Mouse (Mus musculus): ENCODE data around the gene Sell.

Sell gene

DNA sequence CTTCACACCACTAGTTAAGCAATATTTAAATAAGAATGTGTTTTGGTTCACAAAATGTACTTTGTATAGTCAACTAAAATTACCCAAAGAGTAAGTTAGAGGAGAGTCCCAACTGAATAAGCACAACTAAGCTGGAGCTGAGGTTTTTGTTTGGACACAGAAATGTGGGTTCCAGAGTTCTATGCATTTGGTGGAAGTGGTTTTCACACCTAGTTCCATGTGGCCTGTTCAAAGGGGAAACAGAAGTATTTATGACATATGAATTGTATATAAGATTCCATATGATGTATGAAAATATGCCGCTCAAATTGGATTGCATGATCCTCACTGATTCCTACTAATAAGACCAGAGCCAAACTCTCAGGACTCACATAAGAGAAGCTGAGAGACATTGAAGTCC is 13.6 kb downstream of the Sell start:
- no peak for DNase-seq

DNA sequence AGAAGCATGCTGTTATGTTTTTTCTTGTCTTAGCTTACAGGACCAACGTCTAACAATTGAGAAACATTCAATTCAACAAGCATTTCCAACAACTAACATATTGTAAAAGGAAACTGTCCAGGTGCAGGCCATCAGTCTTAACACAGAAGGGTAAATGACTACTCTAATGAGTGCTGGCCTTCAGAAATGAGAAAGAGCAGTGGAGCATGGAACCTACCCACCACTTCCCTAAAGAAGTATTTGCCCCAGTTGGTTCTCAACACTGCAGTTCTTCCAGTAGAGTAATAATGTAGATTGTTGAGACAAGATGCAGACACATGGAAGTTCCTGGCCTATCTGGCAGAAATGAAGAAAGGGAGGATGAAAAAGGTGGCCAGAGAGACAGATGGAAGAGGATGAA is 14.7 kb downstream of the Sell start:
- DNase-seq = no peak

DNA sequence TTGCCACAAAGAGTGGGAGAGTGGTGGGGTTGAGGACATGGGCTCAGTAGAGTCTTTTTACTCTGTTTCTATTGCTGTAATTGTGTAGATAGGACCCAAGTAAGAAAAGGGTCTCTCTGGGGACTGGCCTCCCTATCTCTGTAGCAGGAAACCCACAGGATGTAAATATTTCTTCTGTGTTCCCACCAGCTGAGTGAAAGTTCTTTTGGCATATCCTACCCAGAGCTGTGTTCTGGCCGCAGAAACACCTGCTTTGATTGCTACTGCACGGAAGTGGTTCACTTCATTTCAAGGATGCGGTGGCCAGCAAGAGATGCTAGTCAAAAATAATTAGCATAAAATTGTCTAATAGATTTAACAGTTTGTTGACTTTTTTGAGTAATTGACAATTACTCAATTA is 15.2 kb downstream of the Sell start:
- peak; percentile 23 for DNase-seq

DNA sequence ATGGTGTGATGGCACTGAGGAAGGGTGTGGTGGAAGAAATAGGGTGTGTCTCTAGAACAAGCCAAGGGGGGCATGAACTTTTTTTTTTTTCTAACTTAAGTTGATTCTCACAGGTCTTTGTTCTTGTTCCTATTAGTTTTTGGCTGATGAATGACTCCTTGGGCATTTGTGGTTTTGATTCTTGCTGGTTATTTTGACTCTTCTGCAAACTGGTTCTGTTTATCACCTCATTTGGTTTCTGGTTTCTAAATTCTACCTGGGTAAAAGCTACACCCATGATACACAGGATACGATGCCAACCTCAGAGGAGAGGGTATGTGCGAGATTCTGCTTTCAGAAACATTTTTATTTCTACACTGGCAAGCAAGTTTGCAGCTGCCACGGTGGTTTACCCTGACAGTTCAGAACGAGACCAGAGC is 16.6 kb downstream of the Sell start:
- peak; percentile 42 for DNase-seq

DNA sequence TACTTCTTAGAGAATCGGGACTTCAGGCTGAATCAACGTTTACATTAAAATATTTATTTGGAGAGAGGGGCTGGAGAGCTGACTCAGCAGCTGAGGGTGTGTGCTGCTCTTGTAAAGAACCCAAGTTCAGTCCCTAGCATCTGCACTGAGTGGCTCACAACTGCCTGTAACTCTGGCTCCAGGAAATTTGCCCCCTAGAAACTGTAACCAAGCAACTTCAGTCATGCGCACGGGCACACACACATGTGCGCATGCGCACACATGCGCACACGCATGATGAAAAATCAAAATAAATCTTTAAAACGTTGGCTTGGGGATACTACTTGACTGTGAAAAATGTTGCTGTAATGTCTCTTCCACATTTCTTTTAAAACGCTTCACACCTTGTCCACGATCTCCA is 17.3 kb downstream of the Sell start:
- DNase-seq = no peak

DNA sequence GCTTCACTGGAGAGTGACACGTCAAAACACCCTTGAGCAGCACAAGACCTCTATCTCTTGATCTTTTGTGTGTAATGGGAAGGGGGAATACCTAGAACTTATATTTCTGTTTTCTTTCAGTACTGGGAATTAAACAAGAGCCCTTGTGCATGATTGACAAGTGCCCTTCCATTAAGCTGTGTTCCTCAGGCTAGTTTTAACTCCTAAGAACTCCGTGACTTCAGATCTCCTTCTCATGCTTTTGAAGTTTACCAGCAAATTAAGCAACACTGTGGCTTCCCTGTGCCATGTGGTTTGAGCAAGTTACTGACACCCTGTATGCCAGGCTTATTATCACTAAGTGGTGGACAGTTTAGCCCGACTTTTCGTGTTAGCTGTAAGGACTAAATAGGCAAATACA is 21.3 kb downstream of the Sell start:
- DNase-seq = no peak

DNA sequence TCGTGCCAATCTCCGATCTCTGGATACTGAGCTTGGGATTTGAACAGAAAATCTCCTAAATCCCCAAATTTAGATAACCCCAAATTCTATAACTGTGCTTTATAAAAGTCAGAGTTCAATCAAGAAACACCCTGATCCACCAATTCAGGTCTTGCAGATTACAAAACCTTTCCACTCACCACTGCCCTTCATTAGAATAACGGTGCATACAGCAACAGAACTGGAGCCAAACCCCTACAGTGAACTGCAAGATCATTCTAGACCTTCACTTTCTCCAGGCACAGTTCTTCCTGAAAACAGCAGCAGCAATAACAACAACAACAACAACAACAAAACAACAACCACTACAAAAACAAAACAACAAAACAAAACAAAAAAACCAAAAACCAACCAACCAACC is 25.0 kb downstream of the Sell start:
- no peak for DNase-seq

DNA sequence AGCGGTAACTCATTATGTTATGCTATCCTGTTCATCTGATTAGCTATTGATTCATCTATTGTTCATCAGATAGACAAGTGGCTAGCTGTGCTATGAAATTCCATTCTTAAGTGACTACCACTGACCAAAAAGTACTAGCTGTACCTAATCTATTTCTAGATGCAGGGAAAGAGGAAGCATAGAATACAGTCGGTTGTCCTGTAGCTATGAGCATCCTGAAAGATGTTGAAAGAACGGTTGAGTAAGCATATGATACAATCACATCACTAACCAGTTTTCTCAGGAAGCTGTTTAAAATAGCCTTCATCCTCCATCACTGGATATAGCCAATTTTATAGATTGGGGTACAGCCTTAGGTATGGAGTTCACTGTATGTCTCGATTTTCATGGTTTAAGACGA is 26.1 kb downstream of the Sell start:
- no peak for DNase-seq

DNA sequence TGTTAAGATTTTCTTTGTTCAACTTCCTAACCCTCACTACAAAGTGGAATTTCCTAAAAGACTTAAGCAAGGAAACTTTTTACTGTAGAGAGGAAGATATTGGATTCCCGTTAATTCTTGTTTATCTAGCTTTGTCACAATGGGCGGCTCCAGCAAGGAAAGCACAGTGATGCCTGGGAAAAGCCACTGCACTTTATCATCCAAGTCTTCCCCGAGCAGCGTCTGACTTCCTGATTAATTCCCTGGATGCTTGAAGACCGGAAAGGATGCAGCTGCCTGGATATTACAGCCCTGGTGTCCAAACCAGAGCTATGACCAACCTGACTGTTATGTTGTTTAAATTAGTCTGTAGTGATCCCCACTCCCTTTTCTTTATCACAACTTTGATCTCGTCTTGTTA is 35.0 kb downstream of the Sell start:
- DNase-seq = no peak

DNA sequence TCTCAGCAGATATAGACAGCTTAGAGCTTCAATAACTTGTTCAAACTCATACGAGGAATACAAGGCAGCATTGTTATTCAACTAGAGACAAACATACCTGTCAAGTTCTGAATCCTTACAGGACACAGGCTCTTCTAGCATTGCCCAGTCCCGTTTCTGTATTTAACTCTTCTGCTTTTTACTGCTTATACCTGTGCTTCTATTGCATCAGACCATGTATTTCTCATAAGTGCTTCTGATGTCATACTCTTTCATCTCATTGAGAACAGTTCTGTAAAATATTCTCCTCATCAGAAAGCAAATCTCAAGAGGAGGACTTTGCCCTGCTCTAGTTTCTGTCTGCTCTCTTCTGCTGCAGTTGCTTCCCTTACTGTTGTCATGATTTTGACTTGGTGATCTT is 36.1 kb downstream of the Sell start:
- no peak for DNase-seq

DNA sequence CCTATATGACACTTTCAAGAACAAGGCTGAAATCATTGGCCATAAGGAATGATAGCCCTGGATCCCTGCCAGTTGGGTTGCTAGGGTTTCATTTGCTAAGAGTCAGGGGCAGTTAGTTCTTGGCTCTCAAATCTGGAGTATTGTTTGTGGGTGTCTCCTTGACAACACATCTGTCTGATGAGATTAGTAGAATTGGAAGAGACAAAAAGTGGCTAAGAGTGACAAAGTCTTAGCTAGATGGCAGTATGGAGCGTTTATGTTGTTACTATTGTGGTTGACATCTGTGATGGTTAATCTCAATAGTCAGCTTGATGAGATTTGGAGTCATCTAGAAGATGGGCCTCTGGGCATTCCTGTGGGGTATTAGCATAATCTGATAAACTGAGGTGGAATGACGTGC is 36.6 kb downstream of the Sell start:
- no peak for DNase-seq

DNA sequence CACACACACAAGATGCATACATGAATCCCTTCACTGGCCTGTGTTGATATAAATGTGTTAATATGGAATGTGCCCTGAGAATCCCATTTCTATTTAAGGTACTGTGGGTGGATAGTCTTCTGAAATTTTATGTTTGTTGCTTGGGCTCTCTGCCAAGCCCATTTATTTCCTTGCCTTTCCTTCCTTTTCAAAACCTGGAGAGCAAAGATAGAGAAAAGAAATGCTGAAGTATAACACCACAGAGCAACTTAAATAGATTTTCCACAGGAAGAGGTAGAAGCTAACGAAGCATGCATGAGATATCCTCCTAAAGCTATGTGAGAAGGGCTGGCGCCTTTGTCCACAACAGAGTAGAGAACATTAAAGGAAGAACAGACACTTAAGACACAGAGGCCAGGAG is 48.0 kb downstream of the Sell start:
- DNase-seq = no peak

DNA sequence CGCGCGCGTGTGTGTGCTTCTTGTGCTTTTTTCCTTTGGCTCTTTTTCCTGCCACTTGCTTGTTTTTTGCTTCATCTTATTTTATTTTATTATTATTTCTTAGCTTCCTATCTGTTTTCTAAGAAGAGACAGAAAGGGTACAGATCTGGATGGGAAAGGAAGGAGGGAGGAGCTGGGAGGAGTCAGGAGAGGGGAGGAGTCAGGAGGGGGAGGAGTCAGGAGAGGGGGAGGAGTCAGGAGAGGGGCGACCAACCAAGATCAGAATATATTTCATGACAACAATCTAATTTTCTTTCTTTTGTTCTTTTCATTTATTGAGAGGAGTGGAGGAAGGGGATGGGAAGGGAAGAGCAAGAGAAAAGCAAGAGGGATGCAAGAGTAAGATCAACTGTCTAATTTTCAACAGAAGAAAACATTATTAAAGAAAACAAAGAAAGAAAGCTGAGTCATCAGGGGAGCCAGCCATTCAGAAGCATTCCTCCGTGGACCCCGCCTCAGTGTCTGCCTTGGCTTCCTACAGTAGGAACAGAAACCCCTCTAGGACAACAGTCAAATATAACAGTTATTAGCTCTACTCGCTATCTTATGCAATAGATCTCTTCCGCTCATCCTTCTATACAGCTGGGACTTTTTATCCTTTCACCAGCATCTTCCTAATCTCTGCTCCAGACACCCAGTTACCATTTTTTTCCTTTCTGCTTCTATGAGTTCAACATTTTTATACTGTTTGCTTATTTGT is 49.0 kb downstream of the Sell start:
- no peak for DNase-seq

DNA sequence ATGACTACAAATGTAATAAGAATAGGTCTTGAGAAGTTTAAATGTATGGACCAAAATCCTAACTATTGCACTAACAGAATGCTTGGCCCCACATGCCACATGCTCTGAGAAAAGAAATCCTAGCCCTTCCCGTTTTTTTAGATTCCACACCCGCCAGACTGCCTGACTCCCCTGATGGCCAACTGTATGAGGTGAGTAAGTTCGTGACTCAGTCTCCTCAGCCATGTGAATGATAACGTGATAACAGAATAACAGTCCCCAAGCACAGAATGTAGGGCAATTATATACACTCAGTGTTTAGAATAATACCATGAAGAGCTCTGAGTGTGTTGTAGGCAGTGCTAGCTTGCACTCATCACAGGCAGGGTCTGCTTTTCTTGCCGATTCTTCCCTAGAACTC is 52.5 kb downstream of the Sell start:
- DNase-seq = no peak

DNA sequence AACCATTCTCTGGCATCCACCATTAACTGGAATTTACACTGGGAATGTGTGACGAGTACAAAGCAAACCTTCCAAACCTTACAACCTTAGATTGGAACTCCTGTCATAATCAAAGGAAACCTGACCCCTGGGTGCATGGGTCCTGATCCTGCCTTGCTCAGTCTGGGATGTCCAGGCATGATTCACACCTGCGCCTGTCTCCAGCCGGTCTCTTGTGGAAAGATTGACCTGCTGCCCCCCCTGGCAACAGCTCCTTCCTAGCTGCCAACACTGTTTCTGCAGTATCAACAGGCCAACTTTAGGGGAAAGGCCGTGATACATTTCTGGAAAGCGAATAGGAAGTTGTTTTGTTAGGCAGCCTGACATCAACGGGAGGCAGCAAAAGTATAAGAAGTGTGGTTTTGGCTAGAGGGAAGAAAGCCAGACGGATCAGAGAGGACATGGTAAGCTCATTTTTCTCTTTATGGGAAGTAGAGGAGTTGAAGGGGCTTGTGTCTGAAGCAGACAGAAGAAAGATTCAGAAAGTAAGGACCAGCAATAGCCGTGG is 53.2 kb downstream of the Sell start, which contains the start of gene Selp:
Selp (plus strand) TSS at position 318 of the 547 bp plus-strand sequence.
- no peak for DNase-seq

DNA sequence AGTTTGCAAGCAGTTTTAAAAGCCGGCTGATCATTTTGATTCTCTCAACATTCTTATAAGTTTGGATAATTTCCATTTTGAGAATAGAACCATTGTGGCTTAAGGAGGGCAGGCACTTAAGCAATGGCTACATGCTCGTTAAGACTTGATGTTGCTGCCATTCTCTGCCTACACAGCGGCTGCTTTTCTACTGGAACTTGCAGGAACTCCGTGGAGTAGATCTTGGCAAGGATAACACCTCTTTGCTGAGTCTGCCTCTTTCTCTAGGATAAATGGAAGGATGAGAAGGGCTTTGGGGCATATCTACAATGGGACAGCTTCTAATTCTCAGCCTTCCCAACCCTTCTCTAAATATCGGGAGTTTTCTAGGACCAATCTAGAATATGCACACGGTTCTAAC is 53.9 kb downstream of the Sell start:
- DNase-seq = no peak

DNA sequence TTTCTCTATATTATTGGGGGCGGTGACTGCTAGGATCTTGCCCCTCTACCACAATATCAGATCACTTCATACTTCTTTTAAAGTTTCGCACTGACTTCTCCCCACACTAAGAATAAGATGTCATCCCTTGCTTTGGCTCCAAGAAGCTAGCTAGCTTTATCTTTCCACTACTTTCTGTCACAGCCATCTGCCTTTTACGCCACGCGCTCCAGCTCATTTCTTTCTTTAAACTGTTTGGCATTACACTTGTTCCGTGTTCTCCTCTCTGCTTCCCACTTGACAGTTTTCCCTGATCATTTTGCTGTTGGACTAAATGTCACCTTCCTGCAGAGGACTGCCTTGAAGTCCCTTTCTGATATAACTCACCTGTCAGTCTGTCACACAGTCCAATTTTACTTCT is 56.1 kb downstream of the Sell start:
- no peak for DNase-seq

DNA sequence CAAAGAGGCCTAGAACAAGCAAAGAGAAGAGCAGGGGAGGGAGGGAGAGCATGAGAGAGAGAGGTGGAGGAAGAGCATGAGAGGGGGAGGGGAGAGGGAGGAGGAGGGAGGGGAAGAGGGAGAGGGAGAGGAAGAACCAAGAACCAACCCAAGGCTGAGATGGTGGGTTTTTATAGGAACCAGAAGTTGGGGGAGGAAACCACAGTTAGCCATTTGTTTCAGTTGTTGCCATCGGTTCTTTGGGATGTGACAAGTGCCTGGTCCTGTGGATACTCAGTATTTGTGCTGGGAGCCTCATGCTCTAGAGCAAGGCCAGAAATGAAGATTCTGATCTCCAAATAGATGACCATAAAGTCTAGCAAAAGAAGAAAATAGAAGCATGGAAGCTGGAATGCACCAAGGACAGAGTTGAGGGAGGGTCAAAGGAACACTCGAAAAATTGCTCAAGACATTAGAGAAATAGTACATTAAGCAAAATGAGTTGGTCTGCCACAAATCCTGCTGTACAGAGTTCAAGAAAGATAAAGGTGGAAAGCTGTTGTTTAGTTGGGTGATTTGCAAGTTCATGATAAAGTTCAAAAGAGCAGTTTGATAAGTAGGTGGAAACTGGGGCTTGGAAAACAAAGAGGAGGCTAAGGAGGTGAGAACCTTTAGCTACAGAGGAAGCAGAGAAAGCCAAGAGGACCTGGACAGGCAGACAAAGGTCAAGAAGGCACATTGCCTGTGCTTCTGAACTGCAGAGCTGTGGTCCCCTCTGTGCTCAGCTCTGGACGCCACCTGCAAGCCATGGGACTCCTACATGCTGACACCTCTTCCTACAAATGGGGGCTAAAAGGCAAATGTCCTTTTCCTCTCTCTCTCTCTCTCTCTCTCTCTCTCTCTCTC is 58.4 kb downstream of the Sell start:
- no peak for DNase-seq

DNA sequence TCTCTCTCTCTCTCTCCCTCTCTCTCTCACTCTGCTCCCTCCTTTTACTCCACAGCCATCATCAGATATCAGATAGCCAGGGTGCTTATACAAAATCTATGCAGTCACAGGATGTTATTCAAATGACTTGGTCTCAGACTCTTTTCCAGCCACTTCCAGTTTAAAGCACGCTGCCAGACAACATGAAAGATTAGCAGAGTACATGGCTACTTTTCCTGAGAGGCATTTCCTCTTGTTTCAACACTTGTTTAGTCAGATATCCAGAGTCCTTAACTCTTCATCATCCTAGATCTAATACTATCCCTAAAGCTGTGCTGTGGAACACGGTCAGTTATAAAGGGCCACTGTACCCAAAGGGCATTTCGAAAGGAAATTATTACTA is 59.0 kb downstream of the Sell start:
- no peak for DNase-seq

DNA sequence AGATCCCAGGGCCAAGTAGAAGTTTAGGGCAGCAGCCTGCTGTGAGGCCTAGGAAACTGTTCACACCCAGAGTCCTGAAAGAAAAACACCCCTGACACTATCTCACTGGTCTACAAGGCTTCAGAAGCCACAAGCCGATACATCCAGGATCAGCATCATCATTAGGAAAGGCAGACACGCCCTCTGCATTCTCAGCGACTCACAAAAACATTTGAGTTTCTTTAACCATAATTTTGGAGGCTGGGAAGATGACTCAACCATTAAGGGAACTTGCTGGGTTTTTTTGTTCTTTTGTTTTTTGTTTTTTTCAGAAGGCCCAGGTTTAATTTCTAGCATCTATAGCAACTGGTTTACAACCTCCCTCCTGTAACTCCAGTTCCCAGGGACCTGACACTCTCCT is 62.1 kb downstream of the Sell start:
- DNase-seq = no peak

DNA sequence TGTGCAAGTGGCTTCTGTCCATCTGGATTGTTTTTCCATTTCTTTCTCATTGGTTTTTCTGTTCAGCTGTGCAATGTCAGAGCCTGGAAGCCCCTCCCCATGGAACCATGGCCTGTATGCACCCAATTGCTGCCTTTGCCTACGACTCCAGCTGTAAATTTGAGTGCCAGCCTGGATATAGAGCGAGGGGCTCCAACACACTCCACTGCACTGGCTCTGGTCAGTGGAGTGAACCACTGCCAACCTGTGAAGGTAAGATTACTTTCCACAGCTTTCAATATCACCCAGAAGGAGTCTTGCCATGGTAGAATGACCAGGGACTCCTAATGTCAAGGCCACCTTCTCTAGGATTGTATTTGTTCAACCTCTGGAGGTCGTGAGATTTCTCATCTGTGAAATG is 68.2 kb downstream of the Sell start:
- DNase-seq = no peak

DNA sequence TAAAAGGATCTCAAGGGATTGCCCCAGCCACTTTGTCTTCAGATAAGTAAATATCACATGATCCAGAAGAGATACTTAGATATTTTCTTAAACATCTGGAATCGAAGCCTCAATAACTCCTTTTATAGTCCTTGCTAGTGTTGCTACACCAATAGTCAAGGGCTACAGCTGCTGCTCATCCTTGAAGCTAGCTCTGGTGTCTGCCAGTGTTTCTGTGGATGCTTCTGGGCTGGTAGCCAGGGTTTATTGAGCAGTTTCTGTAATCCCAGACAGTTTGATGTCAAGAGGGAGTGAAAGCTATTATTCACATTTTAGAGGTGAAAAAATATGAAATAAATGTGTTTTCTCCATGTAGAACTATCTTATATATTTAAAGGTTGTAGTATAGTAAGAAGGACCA is 70.8 kb downstream of the Sell start:
- no peak for DNase-seq

Data from lung, postnatal 36 days (tissue).